Mouse (Mus musculus) CH12.LX (cell line): ENCODE data around the gene Ngef. TPM values are rescaled to one million over a fixed set of nuclear protein-coding genes. Genes with fewer than 3 reads are reported as not detected.

Source experiments
- DNase-seq: peaks from one replicate; pipeline ENCODE4 v3.0.0-alpha.2; 2013; ENCODE audit errors: extremely low read depth
- H3K27ac ChIP-seq: 2 replicates; pipeline ENCODE4 v1.5.1; 2012; ENCODE audit warnings: low read depth, mild to moderate bottlenecking, control low read depth, moderate library complexity; ENCODE audit not compliant: insufficient read depth
- H3K27me3 ChIP-seq: replicated peaks from 2 replicates; pipeline ENCODE3; 2012; ENCODE audit warnings: inconsistent platforms
- H3K36me3 ChIP-seq, 2 experiments: replicated peaks in 1 of 2; 2 replicates each; pipeline versions ENCODE3 to v1.6.1; 2012; ENCODE audit warnings: inconsistent platforms in 1 of 2, low read length in 1 of 2, mild to moderate bottlenecking in 1 of 2, mixed read lengths in 1 of 2, moderate library complexity in 1 of 2; ENCODE audit not compliant: control insufficient read depth in 1 of 2, insufficient read depth in 1 of 2
- H3K4me1 ChIP-seq, 2 experiments: 2 replicates each; pipeline ENCODE4 v1.6.1; 2012; ENCODE audit warnings: inconsistent platforms in 1 of 2, moderate library complexity in 1 of 2; ENCODE audit not compliant: insufficient read depth in 2 of 2, control insufficient read depth in 1 of 2
- H3K4me2 ChIP-seq: 2 replicates; pipeline ENCODE4 v1.6.1; 2012; ENCODE audit warnings: low read depth, mild to moderate bottlenecking, control low read depth; ENCODE audit not compliant: poor library complexity, insufficient read depth, severe bottlenecking
- H3K4me3 ChIP-seq, 3 experiments: fragments of 150-350 bp in 1 of 3; sonication (generic) in 1 of 3; replicated peaks in 1 of 3; 2 replicates each; pipeline versions ENCODE3 to v1.5.1; 2011 to 2012; ENCODE audit warnings: low read depth in 2 of 3, low read length in 2 of 3, mild to moderate bottlenecking in 2 of 3, moderate library complexity in 2 of 3, control low read depth in 1 of 3, improper control_type of control experiment in 1 of 3, inconsistent platforms in 1 of 3, mixed read lengths in 1 of 3; ENCODE audit not compliant: poor library complexity in 1 of 3
- H3K79me2 ChIP-seq: replicated peaks from 2 replicates; pipeline ENCODE4 v1.6.1; 2012; ENCODE audit warnings: mild to moderate bottlenecking, moderate library complexity; ENCODE audit not compliant: control insufficient read depth, poor library complexity, insufficient read depth, severe bottlenecking; ENCODE audit errors: extremely low read depth
- H3K9ac ChIP-seq: 2 replicates; pipeline ENCODE4 v1.6.1; 2012; ENCODE audit warnings: low read depth, mild to moderate bottlenecking, control low read depth, moderate library complexity; ENCODE audit not compliant: insufficient read depth
- H3K9me3 ChIP-seq: replicated peaks from 2 replicates; pipeline ENCODE3; 2012; ENCODE audit warnings: low read length, inconsistent platforms, mixed read lengths
- CHD2 ChIP-seq: IDR thresholded peaks from 2 replicates; pipeline ENCODE4 v1.6.1; 2011; ENCODE audit warnings: low read length, improper control_type of control experiment
- CTCF ChIP-seq, 2 experiments: IDR thresholded peaks in 1 of 2; conservative IDR thresholded peaks in 1 of 2; 2 replicates each; pipeline ENCODE4 v1.5.1; 2011 to 2012; ENCODE audit warnings: low read depth in 2 of 2, low read length in 2 of 2, improper control_type of control experiment in 1 of 2, inconsistent platforms in 1 of 2, mild to moderate bottlenecking in 1 of 2, moderate library complexity in 1 of 2
- ETS1 ChIP-seq: conservative IDR thresholded peaks from 2 replicates; pipeline ENCODE4 v1.6.1; 2012; ENCODE audit warnings: low read depth, mild to moderate bottlenecking, inconsistent platforms, low read length, improper control_type of control experiment, moderate library complexity
- IRF4 ChIP-seq: IDR thresholded peaks from 2 replicates; pipeline ENCODE4 v1.6.1; 2014; ENCODE audit warnings: low read depth, mild to moderate bottlenecking, inconsistent platforms, low read length, improper control_type of control experiment
- JUND ChIP-seq: conservative IDR thresholded peaks from 2 replicates; pipeline ENCODE4 v1.6.1; 2011; ENCODE audit warnings: low read depth, low read length, improper control_type of control experiment
- KAT2A ChIP-seq: IDR thresholded peaks from 2 replicates; pipeline ENCODE4 v1.6.1; 2012; ENCODE audit warnings: low read length, improper control_type of control experiment, inconsistent platforms; ENCODE audit not compliant: insufficient replicate concordance
- MAFK ChIP-seq: IDR thresholded peaks from 2 replicates; pipeline ENCODE4 v1.6.1; 2011; ENCODE audit warnings: low read length, improper control_type of control experiment; ENCODE audit not compliant: insufficient replicate concordance
- MAZ ChIP-seq: IDR thresholded peaks from 2 replicates; pipeline ENCODE4 v1.6.1; 2012; ENCODE audit warnings: low read depth, mild to moderate bottlenecking, inconsistent platforms, low read length, improper control_type of control experiment, moderate library complexity
- MEF2A ChIP-seq: IDR thresholded peaks from 2 replicates; pipeline ENCODE4 v1.6.1; 2014; ENCODE audit warnings: low read depth, mild to moderate bottlenecking, inconsistent platforms, low read length, improper control_type of control experiment, borderline replicate concordance
- MXI1 ChIP-seq: IDR thresholded peaks from 2 replicates; pipeline ENCODE4 v1.6.1; 2011; ENCODE audit warnings: mild to moderate bottlenecking, low read depth, low read length, improper control_type of control experiment
- NRF1 ChIP-seq: IDR thresholded peaks from 2 replicates; pipeline ENCODE4 v1.6.1; 2014; ENCODE audit warnings: low read depth, mild to moderate bottlenecking, inconsistent platforms, low read length, improper control_type of control experiment, moderate library complexity
- PAX5 ChIP-seq: IDR thresholded peaks from 2 replicates; pipeline ENCODE4 v1.6.1; 2012; ENCODE audit warnings: low read length, inconsistent platforms, mixed read lengths
- POLR2A ChIP-seq: IDR thresholded peaks from 2 replicates; pipeline ENCODE4 v1.6.1; 2011; ENCODE audit warnings: low read depth, mild to moderate bottlenecking, improper control_type of control experiment, low read length
- POLR2AphosphoS2 ChIP-seq: IDR thresholded peaks from 2 replicates; pipeline ENCODE4 v1.6.1; 2011; ENCODE audit warnings: low read depth, low read length, improper control_type of control experiment
- TBP ChIP-seq: conservative IDR thresholded peaks from 2 replicates; pipeline ENCODE4 v1.6.1; 2011; ENCODE audit warnings: low read depth, low read length, improper control_type of control experiment
- USF1 ChIP-seq: IDR thresholded peaks from 2 replicates; pipeline ENCODE4 v1.6.1; 2014; ENCODE audit warnings: low read depth, mild to moderate bottlenecking, inconsistent platforms, low read length, improper control_type of control experiment
- ZKSCAN1 ChIP-seq: IDR thresholded peaks from 2 replicates; pipeline ENCODE4 v1.6.1; 2012; ENCODE audit warnings: low read depth, inconsistent platforms, low read length, improper control_type of control experiment, borderline replicate concordance
- ZMIZ1 ChIP-seq: IDR thresholded peaks from 2 replicates; pipeline ENCODE4 v1.6.1; 2012; ENCODE audit warnings: low read depth, mild to moderate bottlenecking, inconsistent platforms, low read length, improper control_type of control experiment
- ZNF384 ChIP-seq: IDR thresholded peaks from 2 replicates; pipeline ENCODE4 v1.6.1; 2012; ENCODE audit warnings: low read depth, low read length, improper control_type of control experiment, inconsistent platforms
- dilution Hi-C: fragments of 300-500 bp; cut with MboI; formaldehyde crosslinking; loops from 2 replicates; pipeline ENCODE4 v1.14.3; 2020; ENCODE audit warnings: low sequenced_read_pairs; ENCODE audit not compliant: extremely low pct_unique_long_range_greater_than_20kb, extremely low pct_ligation_motif_present
- in situ Hi-C: fragments of 300-500 bp; cut with MboI; formaldehyde crosslinking; loops from 3 replicates; pipeline ENCODE4 v1.14.3; 2019; ENCODE audit warnings: low sequenced_read_pairs, low pct_ligation_motif_present, low pct_unique_long_range_greater_than_20kb, mixed read lengths
- polyA plus RNA-seq: library from polyadenylated mRNA; unstranded; fragments of >175 nt; gene quantifications from 2 replicates; pipeline ENCODE4 v1.2.1, GENCODE M21; 2012; ENCODE audit warnings: low read depth; ENCODE audit not compliant: insufficient read length
- total RNA-seq, 2 experiments: library from RNA; depleted of rRNA; stranded (reverse); fragments of 300-350 nt in 1 of 2; fragments of >200 nt in 1 of 2; gene quantifications; 2 replicates each; pipeline ENCODE4 v1.2.3; 2012 to 2014

The Ngef gene
- total and polyA plus RNA-seq, 3 experiments: not detected

DNA sequence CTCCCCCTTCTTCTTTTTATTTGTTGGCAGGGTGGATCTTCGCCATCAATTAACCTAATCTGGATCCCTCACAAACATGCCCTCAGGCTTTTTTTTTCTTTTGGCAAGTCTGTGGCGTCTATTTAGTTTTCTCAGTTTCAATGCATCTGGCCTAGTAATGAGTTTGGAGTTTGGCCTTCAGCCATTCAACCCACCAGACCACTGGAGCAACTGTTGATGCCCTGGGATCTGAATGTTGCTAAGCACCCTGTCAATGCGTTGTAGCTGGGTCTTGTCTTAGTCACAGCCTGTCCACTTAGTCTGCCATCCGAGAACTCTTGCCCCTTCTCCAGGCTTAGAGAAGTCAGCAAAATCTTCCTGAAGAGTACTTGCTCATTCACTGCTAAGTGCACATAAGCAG is 115.6 kb downstream of the Ngef start:
- no peaks in the 10 kb centered on the region for H3K9me3 ChIP-seq
- H3K4me2 ChIP-seq: no peak overlapping the region
- in situ Hi-C loops (no loop called here), dilution Hi-C loops (no loop called here)
- H3K27ac ChIP-seq: no peak overlapping the region
- H3K9ac ChIP-seq: no peak overlapping the region
- H3K4me1 ChIP-seq: no peaks in the 10 kb centered on the region; a peak in 1 of 4 replicates
- no peaks in the 10 kb centered on the region for H3K79me2 ChIP-seq
- DNase-seq: no peak
- peaks cover 3% of the 10 kb centered on the region in 2 experiments for H3K36me3 ChIP-seq
- TF ChIP-seq USF1: no peak
- no peak for TF ChIP-seq JUND
- no peak for TF ChIP-seq POLR2A
- TF ChIP-seq PAX5: no peak
- no peak for TF ChIP-seq ETS1
- TF ChIP-seq CHD2: no peak
- TF ChIP-seq CTCF (conservative IDR thresholded peaks at IDR 0.05 in 1 of 2, IDR thresholded peaks at IDR 0.05 in 1 of 2; ENCODE audit: low read depth in 2 of 2, low read length in 2 of 2): no peak
- no peak for TF ChIP-seq MAZ
- TF ChIP-seq TBP: no peak
- no peak for TF ChIP-seq KAT2A
- TF ChIP-seq ZNF384: no peak
- H3K4me3 ChIP-seq: no peak overlapping the region
- no peaks in the 10 kb centered on the region for H3K27me3 ChIP-seq

DNA sequence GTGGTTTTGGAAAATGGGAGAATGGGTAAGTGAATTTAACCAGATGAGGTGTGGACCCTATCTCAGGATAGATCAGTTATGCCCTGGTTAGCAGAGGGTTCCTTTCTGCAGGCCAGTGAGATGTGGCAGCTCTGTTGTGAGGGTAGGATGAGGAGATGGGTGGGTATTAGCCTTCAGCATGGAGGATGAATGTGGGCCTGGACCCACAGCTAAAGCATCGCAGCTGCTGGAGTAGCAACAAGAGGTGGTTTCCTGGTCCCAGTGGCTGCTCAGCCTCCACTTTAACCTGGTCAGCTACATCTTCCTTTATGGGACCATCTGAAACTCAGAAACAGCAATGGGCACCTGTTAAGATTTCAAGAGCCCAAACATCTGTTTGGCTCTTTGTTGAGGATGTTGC is 117.2 kb downstream of the Ngef start:
- TF ChIP-seq IRF4: no peak
- no peak for TF ChIP-seq MEF2A
- no peak for TF ChIP-seq POLR2AphosphoS2
- no peak for TF ChIP-seq MXI1
- TF ChIP-seq NRF1: no peak
- no peak for TF ChIP-seq ZKSCAN1
- no peak for TF ChIP-seq ZMIZ1
- no peak for TF ChIP-seq JUND
- no peak for TF ChIP-seq POLR2A
- TF ChIP-seq MAFK: no peak
- H3K4me2 ChIP-seq: no peak overlapping the region
- DNase-seq: no peak
- H3K4me3 ChIP-seq: no peak overlapping the region
- H3K27me3 ChIP-seq: no peaks in the 10 kb centered on the region
- in situ Hi-C loops: no loop called here
- H3K27ac ChIP-seq: no peak overlapping the region
- no peaks in the 10 kb centered on the region for H3K79me2 ChIP-seq
- dilution Hi-C loops: no loop called here
- no peaks in the 10 kb centered on the region for H3K9me3 ChIP-seq
- H3K4me1 ChIP-seq: no peaks in the 10 kb centered on the region; a peak in 1 of 4 replicates
- H3K36me3 ChIP-seq: peaks cover 3 to 17% of the 10 kb centered on the region in 2 experiments
- H3K9ac ChIP-seq: no peak overlapping the region
